ENCODE assay signal across 22 mouse cellular contexts in the genomic region with DNA sequence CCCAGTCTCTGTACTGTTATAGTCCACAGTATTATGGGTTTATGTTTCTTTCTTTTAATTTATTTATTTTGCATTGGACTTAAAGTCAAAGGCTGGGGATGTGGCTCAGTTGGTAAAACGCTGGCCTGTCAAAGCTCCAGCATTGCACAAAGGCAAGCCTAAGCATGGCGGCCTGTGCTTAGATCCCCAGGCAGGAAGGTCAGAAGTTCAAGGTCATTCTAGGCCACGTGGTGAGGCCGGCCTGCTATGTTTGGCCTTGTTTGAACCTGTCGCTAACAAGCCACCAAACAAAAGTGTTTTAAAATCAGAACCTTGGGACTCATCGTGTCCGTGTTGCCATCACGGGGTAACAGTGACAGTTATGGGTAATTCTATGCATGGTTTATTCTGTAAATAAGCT. TPM values are rescaled to one million over a fixed set of nuclear protein-coding genes. Genes with fewer than 3 reads are reported as not detected.
DNase-seq lines count a peak whose midpoint lies in the region; ATAC-seq and TF ChIP-seq lines count a peak whose summit lies in the region.
"Had no signal": no experiment of that assay in that cellular context is flagged by ENCODE, and none has a peak within 500 bp of the region (broad histone marks: within the 10 kb centered on the region; RNA-seq: fewer than 3 reads in every experiment).

No protein-coding gene starts in this region.

- peak; percentile 44; the same call in 1 of the 2 replicates for ATAC-seq in midbrain, embryonic 13.5 days
- no peak for ATAC-seq in liver, embryonic 12.5 days
- ATAC-seq: forebrain, embryonic 13.5 days; liver, postnatal 0 days; lung, postnatal 0 days; Patski had no signal

- peak overlapping the region; percentile 23; the same call in 1 of the 2 replicates for H3K4me3 ChIP-seq in E14TG2a.4 (replicated peaks; ENCODE audit: low read length)
- no peak overlapping the region for H3K4me3 ChIP-seq in midbrain, embryonic 13.5 days (replicated peaks)
- no peak overlapping the region for H3K4me3 ChIP-seq in liver, embryonic 12.5 days
- H3K4me3 ChIP-seq: embryonic facial prominence, embryonic 13.5 days; erythroblast, embryonic 14.5 days; forebrain, embryonic 13.5 days; gastrocnemius, adult 2 months; heart, embryonic 12.5 days had no signal

- peak; percentile 50 for DNase-seq in embryo, embryonic 10 days (ENCODE audit: low spot score)
- DNase-seq in embryo, embryonic 9.5 days (ENCODE audit: extremely low spot score): no peak
- DNase-seq in ZHBTc4 (ENCODE audit: low read depth, low spot score): peak; percentile 86
- no peak for DNase-seq in left cerebral cortex, postnatal 14 days (ENCODE audit: low spot score in 2 of 2)
- DNase-seq in cerebellum, adult 9-11 months: no peak
- DNase-seq: adrenal gland, postnatal 14 days; cerebellum, adult 8-10 months; gastrocnemius, adult 2 months; heart, postnatal 10 days; kidney, adult 8-10 months; kidney, postnatal 10 days; liver, postnatal 0 days had no signal

- no peak overlapping the region; the same call in 1 of the 2 replicates for H3K27ac ChIP-seq in midbrain, embryonic 13.5 days
- H3K27ac ChIP-seq in liver, embryonic 12.5 days: no peak overlapping the region
- H3K27ac ChIP-seq: embryonic facial prominence, embryonic 13.5 days; forebrain, embryonic 13.5 days; gastrocnemius, adult 2 months had no signal

- no peaks in the 10 kb centered on the region for H3K27me3 ChIP-seq in E14TG2a.4 (ENCODE audit: insufficient read depth, low read length)
- no peaks in the 10 kb centered on the region for H3K27me3 ChIP-seq in midbrain, embryonic 13.5 days
- H3K27me3 ChIP-seq in liver, embryonic 12.5 days (replicated peaks): no peaks in the 10 kb centered on the region
- H3K27me3 ChIP-seq: embryonic facial prominence, embryonic 13.5 days; forebrain, embryonic 13.5 days; heart, embryonic 12.5 days had no signal

- peaks cover 57% of the 10 kb centered on the region for H3K4me1 ChIP-seq in E14TG2a.4 (replicated peaks; ENCODE audit: low read depth, low read length)
- H3K4me1 ChIP-seq in midbrain, embryonic 13.5 days (replicated peaks): peaks cover 15% of the 10 kb centered on the region
- H3K4me1 ChIP-seq in liver, embryonic 12.5 days: peaks cover 26% of the 10 kb centered on the region
- H3K4me1 ChIP-seq: embryonic facial prominence, embryonic 13.5 days; heart, embryonic 12.5 days had no signal

- peaks cover 43% of the 10 kb centered on the region for H3K36me3 ChIP-seq in E14TG2a.4 (ENCODE audit: insufficient read depth, low read length)
- H3K36me3 ChIP-seq in midbrain, embryonic 13.5 days: peaks cover 15% of the 10 kb centered on the region; the same call in 1 of the 2 replicates
- peaks cover 13% of the 10 kb centered on the region; the same call in 1 of the 2 replicates for H3K36me3 ChIP-seq in liver, embryonic 12.5 days
- H3K36me3 ChIP-seq: embryonic facial prominence, embryonic 13.5 days; heart, embryonic 12.5 days had no signal

- H3K4me2 ChIP-seq in midbrain, embryonic 13.5 days (replicated peaks): no peak overlapping the region
- no peak overlapping the region for H3K4me2 ChIP-seq in liver, embryonic 12.5 days
- H3K4me2 ChIP-seq: embryonic facial prominence, embryonic 13.5 days; forebrain, embryonic 13.5 days; heart, embryonic 12.5 days had no signal

- peaks cover 3% of the 10 kb centered on the region; the same call in 1 of the 2 replicates for H3K9me3 ChIP-seq in E14TG2a.4 (ENCODE audit: low read length)
- H3K9me3 ChIP-seq in midbrain, embryonic 13.5 days: no peaks in the 10 kb centered on the region
- H3K9me3 ChIP-seq in liver, embryonic 12.5 days (replicated peaks): no peaks in the 10 kb centered on the region
- H3K9me3 ChIP-seq: embryonic facial prominence, embryonic 13.5 days; forebrain, embryonic 13.5 days; G1E; heart, embryonic 12.5 days had no signal

- H3K9ac ChIP-seq in midbrain, embryonic 13.5 days (replicated peaks): no peak overlapping the region
- H3K9ac ChIP-seq in liver, embryonic 12.5 days: no peak overlapping the region
- H3K9ac ChIP-seq: embryonic facial prominence, embryonic 13.5 days; forebrain, embryonic 13.5 days; heart, embryonic 12.5 days; liver, postnatal 0 days had no signal

- intact Hi-C loops in left cerebral cortex, postnatal 14 days (cut with DNase I): no loop called here

- 43% methylated on average over 8 of the region's 8 CpGs for WGBS in midbrain, embryonic 13.5 days
- 66% methylated on average over 8 of the region's 8 CpGs for WGBS in liver, embryonic 12.5 days (ENCODE audit: insufficient replicate concordance)

- no peak for TF ChIP-seq CTCF in E14TG2a.4 (conservative IDR thresholded peaks at IDR 0.05; ENCODE audit: low read length)

RNA-seq across cellular contexts. Expression of a gene that starts 51.6 kb away (rescaled TPM):
- 28.8 and 30.7 TPM in 2 replicates for polyA plus RNA-seq in midbrain, embryonic 13.5 days (2015; fragmentation: Nextera tagmentation; extraction: Ambion mirVana)
- 25.6 and 25.8 TPM in 2 replicates for polyA plus RNA-seq in liver, embryonic 12.5 days (2016; fragmentation: Nextera tagmentation; extraction: Ambion mirVana)
- 10 to 100 TPM; 33.3 to 37.8 TPM for total RNA-seq in left cerebral cortex, postnatal 14 days (2021)

Comparison
In these comparisons a context has a peak if more than half of its experiments do, and no peak if none do; other contexts are left out.
1. DNase-seq: peak in embryo, embryonic 10 days (single experiment) and ZHBTc4 (single experiment); none in embryo, embryonic 9.5 days (single experiment), left cerebral cortex, postnatal 14 days (0 of 2) and cerebellum, adult 9-11 months (single experiment).